Mouse (Mus musculus): ENCODE data around the gene Tbc1d22a. TPM values are rescaled to one million over a fixed set of nuclear protein-coding genes. Genes with fewer than 3 reads are reported as not detected.

Gene Tbc1d22a
- total RNA-seq, 1 experiment = 19.2 TPM

GRCm38 (mm10) chr15:86234001-86234400 is 19.7 kb downstream of the Tbc1d22a start:
- H3K9ac ChIP-seq (ENCODE audit: insufficient read depth, low read depth, low read length, poor library complexity, severe bottlenecking) = no peak overlapping the region
- no peaks in the 10 kb centered on the region for H3K9me3 ChIP-seq (ENCODE audit: control insufficient read depth, insufficient read depth, low read depth, low read length)
- no peak overlapping the region for H3K4me3 ChIP-seq (ENCODE audit: insufficient read depth in 1 of 2, low read depth in 1 of 2, low read length in 2 of 2, poor library complexity in 1 of 2, severe bottlenecking in 1 of 2)
- no peak overlapping the region for H3K27ac ChIP-seq (ENCODE audit: insufficient read depth, low read depth, low read length, poor library complexity, severe bottlenecking)
- TF ChIP-seq CHD2 (IDR thresholded peaks at IDR 0.05; ENCODE audit: low read depth, low read length) (no peak), ZC3H11A (IDR thresholded peaks at IDR 0.05; ENCODE audit: borderline replicate concordance, low read depth, low read length) (no peak), MAFK (IDR thresholded peaks at IDR 0.05; ENCODE audit: insufficient read depth, low read depth, low read length) (no peak), HCFC1 (IDR thresholded peaks at IDR 0.05; ENCODE audit: borderline replicate concordance, insufficient read depth, low read length) (no peak), ZNF384 (IDR thresholded peaks at IDR 0.05; ENCODE audit: low read depth, low read length) (no peak)
- no peaks in the 10 kb centered on the region for H3K4me1 ChIP-seq (ENCODE audit: control insufficient read depth in 2 of 2, insufficient read depth in 2 of 2, low read length in 2 of 2, poor library complexity in 1 of 2)
- in situ Hi-C loops (cut with MboI; ENCODE audit: low sequenced_read_pairs in 2 of 2, unreplicated experiment in 2 of 2) = no loop called here
- no peak for DNase-seq (ENCODE audit: low read depth, low spot score)
- H3K36me3 ChIP-seq (ENCODE audit: control insufficient read depth, insufficient read depth, low read length, poor library complexity, severe bottlenecking) = peaks cover 5% of the 10 kb centered on the region; the same call in 1 of the 2 replicates

GRCm38 (mm10) chr15:86234517-86235441 is 20.5 kb downstream of the Tbc1d22a start:
- TF ChIP-seq ZNF384 (IDR thresholded peaks at IDR 0.05; ENCODE audit: low read depth, low read length) = no peak
- TF ChIP-seq MAFK (IDR thresholded peaks at IDR 0.05; ENCODE audit: insufficient read depth, low read depth, low read length) = no peak
- TF ChIP-seq HCFC1 (IDR thresholded peaks at IDR 0.05; ENCODE audit: borderline replicate concordance, insufficient read depth, low read length) = no peak
- TF ChIP-seq ZC3H11A (IDR thresholded peaks at IDR 0.05; ENCODE audit: borderline replicate concordance, low read depth, low read length) = no peak
- TF ChIP-seq CHD2 (IDR thresholded peaks at IDR 0.05; ENCODE audit: low read depth, low read length) = no peak
- DNase-seq (ENCODE audit: low read depth, low spot score) = no peak
- no peaks in the 10 kb centered on the region for H3K4me1 ChIP-seq (ENCODE audit: control insufficient read depth in 2 of 2, insufficient read depth in 2 of 2, low read length in 2 of 2, poor library complexity in 1 of 2)
- H3K27ac ChIP-seq (ENCODE audit: insufficient read depth, low read depth, low read length, poor library complexity, severe bottlenecking) = no peak overlapping the region
- peaks cover 10% of the 10 kb centered on the region; the same call in 1 of the 2 replicates for H3K36me3 ChIP-seq (ENCODE audit: control insufficient read depth, insufficient read depth, low read length, poor library complexity, severe bottlenecking)
- no peak overlapping the region for H3K9ac ChIP-seq (ENCODE audit: insufficient read depth, low read depth, low read length, poor library complexity, severe bottlenecking)
- H3K9me3 ChIP-seq (ENCODE audit: control insufficient read depth, insufficient read depth, low read depth, low read length) = no peaks in the 10 kb centered on the region
- in situ Hi-C loops (cut with MboI; ENCODE audit: low sequenced_read_pairs in 2 of 2, unreplicated experiment in 2 of 2) = no loop called here
- no peak overlapping the region for H3K4me3 ChIP-seq (ENCODE audit: insufficient read depth in 1 of 2, low read depth in 1 of 2, low read length in 2 of 2, poor library complexity in 1 of 2, severe bottlenecking in 1 of 2)

GRCm38 (mm10) chr15:86236252-86236651 is 22.0 kb downstream of the Tbc1d22a start:
- Histone ChIP-seq H3K4me3 (ENCODE audit: insufficient read depth in 1 of 2, low read depth in 1 of 2, low read length in 2 of 2, poor library complexity in 1 of 2, severe bottlenecking in 1 of 2) (no peak overlapping the region), H3K27ac (ENCODE audit: insufficient read depth, low read depth, low read length, poor library complexity, severe bottlenecking) (no peak overlapping the region), H3K36me3 (ENCODE audit: control insufficient read depth, insufficient read depth, low read length, poor library complexity, severe bottlenecking) (peaks cover 10% of the 10 kb centered on the region; the same call in 1 of the 2 replicates), H3K4me1 (ENCODE audit: control insufficient read depth in 2 of 2, insufficient read depth in 2 of 2, low read length in 2 of 2, poor library complexity in 1 of 2) (no peaks in the 10 kb centered on the region), H3K9me3 (ENCODE audit: control insufficient read depth, insufficient read depth, low read depth, low read length) (no peaks in the 10 kb centered on the region), H3K9ac (ENCODE audit: insufficient read depth, low read depth, low read length, poor library complexity, severe bottlenecking) (no peak overlapping the region)
- no peak for DNase-seq (ENCODE audit: low read depth, low spot score)
- in situ Hi-C loops (cut with MboI; ENCODE audit: low sequenced_read_pairs in 2 of 2, unreplicated experiment in 2 of 2) = no loop called here
- no peak for TF ChIP-seq HCFC1 (IDR thresholded peaks at IDR 0.05; ENCODE audit: borderline replicate concordance, insufficient read depth, low read length)
- no peak for TF ChIP-seq ZC3H11A (IDR thresholded peaks at IDR 0.05; ENCODE audit: borderline replicate concordance, low read depth, low read length)
- TF ChIP-seq MAFK (IDR thresholded peaks at IDR 0.05; ENCODE audit: insufficient read depth, low read depth, low read length) = no peak
- TF ChIP-seq CHD2 (IDR thresholded peaks at IDR 0.05; ENCODE audit: low read depth, low read length) = no peak
- TF ChIP-seq ZNF384 (IDR thresholded peaks at IDR 0.05; ENCODE audit: low read depth, low read length) = no peak

GRCm38 (mm10) chr15:86238076-86238475 is 23.8 kb downstream of the Tbc1d22a start:
- no peak for DNase-seq (ENCODE audit: low read depth, low spot score)
- H3K9ac ChIP-seq (ENCODE audit: insufficient read depth, low read depth, low read length, poor library complexity, severe bottlenecking) = no peak overlapping the region
- no peaks in the 10 kb centered on the region for H3K4me1 ChIP-seq (ENCODE audit: control insufficient read depth in 2 of 2, insufficient read depth in 2 of 2, low read length in 2 of 2, poor library complexity in 1 of 2)
- H3K36me3 ChIP-seq (ENCODE audit: control insufficient read depth, insufficient read depth, low read length, poor library complexity, severe bottlenecking) = peaks cover 10% of the 10 kb centered on the region; the same call in 1 of the 2 replicates
- TF ChIP-seq CHD2 (IDR thresholded peaks at IDR 0.05; ENCODE audit: low read depth, low read length) (no peak), HCFC1 (IDR thresholded peaks at IDR 0.05; ENCODE audit: borderline replicate concordance, insufficient read depth, low read length) (no peak), ZC3H11A (IDR thresholded peaks at IDR 0.05; ENCODE audit: borderline replicate concordance, low read depth, low read length) (no peak), ZNF384 (IDR thresholded peaks at IDR 0.05; ENCODE audit: low read depth, low read length) (no peak), MAFK (IDR thresholded peaks at IDR 0.05; ENCODE audit: insufficient read depth, low read depth, low read length) (no peak)
- H3K9me3 ChIP-seq (ENCODE audit: control insufficient read depth, insufficient read depth, low read depth, low read length) = no peaks in the 10 kb centered on the region
- H3K4me3 ChIP-seq (ENCODE audit: insufficient read depth in 1 of 2, low read depth in 1 of 2, low read length in 2 of 2, poor library complexity in 1 of 2, severe bottlenecking in 1 of 2) = no peak overlapping the region
- H3K27ac ChIP-seq (ENCODE audit: insufficient read depth, low read depth, low read length, poor library complexity, severe bottlenecking) = no peak overlapping the region; the same call in 1 of the 2 replicates
- in situ Hi-C loops (cut with MboI; ENCODE audit: low sequenced_read_pairs in 2 of 2, unreplicated experiment in 2 of 2) = no loop called here

Measured in ES-E14 (cell line).